9 mouse cellular contexts compared by ENCODE assay signal in genomic region chr4:108869730-108870374, GRCm38 (mm10). TPM values are rescaled to one million over a fixed set of nuclear protein-coding genes. Genes with fewer than 3 reads are reported as not detected.
A peak's percentile ranks its signal among the peaks of the same experiment; 100 is the strongest.
DNase-seq lines count a peak whose midpoint lies in the region; ATAC-seq and TF ChIP-seq lines count a peak whose summit lies in the region.
"Had no signal": no experiment of that assay in that cellular context is flagged by ENCODE, and none has a peak within 500 bp of the region (broad histone marks: within the 10 kb centered on the region; RNA-seq: fewer than 3 reads in every experiment).

No protein-coding gene starts in this region.

- no peak overlapping the region for H3K27ac ChIP-seq in forebrain, embryonic 10.5 days
- H3K27ac ChIP-seq in liver, postnatal 0 days (ENCODE audit: low read depth) = no peak overlapping the region
- H3K27ac ChIP-seq in thymus, adult 2 months (ENCODE audit: control insufficient read depth, insufficient read depth, low read length) = no peak overlapping the region
- H3K27ac ChIP-seq: lung, embryonic 15.5 days had no signal

- peak; percentile 92 for DNase-seq in ES-CJ7 (ENCODE audit: low read depth, low spot score)
- peak; percentile 90 for DNase-seq in c-Kit-positive CD71-negative TER-119-negative erythroid progenitor cells, embryonic 14.5 days (ENCODE audit: low read depth)
- DNase-seq in forebrain, embryonic 10.5 days (ENCODE audit: extremely low spot score, low spot score) = peak; percentile 72
- DNase-seq in heart, postnatal 25 days (ENCODE audit: low spot score) = peak; percentile 8
- peak; percentile 77 for DNase-seq in large intestine, adult 2 months (ENCODE audit: low read depth, low spot score)
- DNase-seq in liver, postnatal 0 days = peak; percentile 86
- peak; percentile 55 for DNase-seq in ovary, adult 18-20 months (ENCODE audit: low spot score)
- peak; percentile 75 for DNase-seq in thymus, adult 2 months

- no peak for TF ChIP-seq EP300 in liver, postnatal 0 days (IDR thresholded peaks at IDR 0.05; ENCODE audit: low read depth)

- no peak overlapping the region for H3K9ac ChIP-seq in liver, postnatal 0 days (replicated peaks)
- H3K9ac ChIP-seq: lung, embryonic 15.5 days had no signal

- no peaks in the 10 kb centered on the region for H3K36me3 ChIP-seq in forebrain, embryonic 10.5 days (replicated peaks)
- no peaks in the 10 kb centered on the region for H3K36me3 ChIP-seq in liver, postnatal 0 days (replicated peaks; ENCODE audit: insufficient read depth, low read length)
- no peaks in the 10 kb centered on the region for H3K36me3 ChIP-seq in thymus, adult 2 months (ENCODE audit: control insufficient read depth, insufficient read depth, low read length)

- 31% methylated on average over 10 of the region's 10 CpGs for WGBS in forebrain, embryonic 10.5 days
- WGBS in large intestine, adult 2 months = 40% methylated on average over 10 of the region's 10 CpGs
- WGBS in liver, postnatal 0 days (ENCODE audit: insufficient replicate concordance) = 32% methylated on average over 10 of the region's 10 CpGs
- 45% methylated on average over 10 of the region's 10 CpGs for WGBS in thymus, adult 2 months

- no peak for TF ChIP-seq POLR2A in thymus, adult 2 months (IDR thresholded peaks at IDR 0.05; ENCODE audit: control insufficient read depth, extremely low read depth, insufficient read depth, low read length, poor library complexity)

- peak; percentile 98 for TF ChIP-seq CTCF in liver, postnatal 0 days (IDR thresholded peaks at IDR 0.05; ENCODE audit: low read depth)
- TF ChIP-seq CTCF in thymus, adult 2 months (IDR thresholded peaks at IDR 0.05; ENCODE audit: borderline replicate concordance, control insufficient read depth, extremely low read depth, insufficient read depth, low read length, poor library complexity) = no peak

- H3K4me3 ChIP-seq in forebrain, embryonic 10.5 days = no peak overlapping the region
- H3K4me3 ChIP-seq in liver, postnatal 0 days (ENCODE audit: low read depth, low read length) = no peak overlapping the region
- H3K4me3 ChIP-seq in thymus, adult 2 months (ENCODE audit: control insufficient read depth, insufficient read depth, low read length) = no peak overlapping the region
- H3K4me3 ChIP-seq: lung, embryonic 15.5 days had no signal

- peak; percentile 71 for ATAC-seq in liver, postnatal 0 days

- no peaks in the 10 kb centered on the region for H3K4me1 ChIP-seq in forebrain, embryonic 10.5 days
- no peaks in the 10 kb centered on the region for H3K4me1 ChIP-seq in liver, postnatal 0 days (ENCODE audit: insufficient read depth)
- H3K4me1 ChIP-seq in thymus, adult 2 months (replicated peaks; ENCODE audit: control insufficient read depth, insufficient read depth, low read length) = no peaks in the 10 kb centered on the region
- H3K4me1 ChIP-seq: lung, embryonic 15.5 days had no signal

- intact Hi-C loops in heart, postnatal 25 days (cut with DNase I) = loop anchor here (1.0 to 5.0 kb wide), 3 partner anchors 106 to 295 kb away; no protein-coding TSS in a partner anchor

- H3K9me3 ChIP-seq in forebrain, embryonic 10.5 days = no peaks in the 10 kb centered on the region
- no peaks in the 10 kb centered on the region for H3K9me3 ChIP-seq in liver, postnatal 0 days (ENCODE audit: low read length)
- H3K9me3 ChIP-seq: lung, embryonic 15.5 days had no signal

- no peaks in the 10 kb centered on the region for H3K27me3 ChIP-seq in forebrain, embryonic 10.5 days (ENCODE audit: poor library complexity, severe bottlenecking)
- H3K27me3 ChIP-seq in liver, postnatal 0 days (ENCODE audit: insufficient read depth, low read length) = no peaks in the 10 kb centered on the region
- H3K27me3 ChIP-seq in thymus, adult 2 months (ENCODE audit: control insufficient read depth, insufficient read depth, low read length) = no peaks in the 10 kb centered on the region
- H3K27me3 ChIP-seq: lung, embryonic 15.5 days had no signal

- no peak overlapping the region for H3K4me2 ChIP-seq in liver, postnatal 0 days (ENCODE audit: low read depth, low read length)
- H3K4me2 ChIP-seq: lung, embryonic 15.5 days had no signal

RNA-seq across cellular contexts. Expression of gene Rab3b, which starts 9.0 kb away (rescaled TPM):
- 17.8 and 19.6 TPM in 2 replicates for polyA plus RNA-seq in forebrain, embryonic 10.5 days (2016; fragmentation: Nextera tagmentation; extraction: Ambion mirVana)
- total RNA-seq in heart, postnatal 25 days (2021) = under 1 TPM; 0.34 to 0.73 TPM
- polyA plus RNA-seq in large intestine, adult 2 months (2012; rRNA removed) = 6.2 and 9.2 TPM in 2 replicates
- polyA plus RNA-seq in liver, postnatal 0 days (2015; fragmentation: Nextera tagmentation; extraction: Ambion mirVana) = 3.9 and 4.3 TPM in 2 replicates
- 0.91 and 1.7 TPM in 2 replicates for polyA plus RNA-seq in thymus, adult 2 months (2012; rRNA removed)

RNA-seq across cellular contexts. Expression of gene A730015C16Rik, which starts 21.4 kb away (rescaled TPM):
- polyA plus RNA-seq in forebrain, embryonic 10.5 days (2016; fragmentation: Nextera tagmentation; extraction: Ambion mirVana) = 1.4 and 1.7 TPM in 2 replicates
- not detected for total RNA-seq in heart, postnatal 25 days (2021)
- not detected in 2 replicates for polyA plus RNA-seq in large intestine, adult 2 months (2012; rRNA removed)
- polyA plus RNA-seq in liver, postnatal 0 days (2015; fragmentation: Nextera tagmentation; extraction: Ambion mirVana) = 0.27 and 0.72 TPM in 2 replicates
- polyA plus RNA-seq in thymus, adult 2 months (2012; rRNA removed) = not detected in 2 replicates

RNA-seq across cellular contexts. Expression of gene Kti12, which starts 22.3 kb away (rescaled TPM):
- 64.1 and 65.3 TPM in 2 replicates for polyA plus RNA-seq in forebrain, embryonic 10.5 days (2016; fragmentation: Nextera tagmentation; extraction: Ambion mirVana)
- total RNA-seq in heart, postnatal 25 days (2021) = 10 to 100 TPM; 20.9 to 23.0 TPM
- polyA plus RNA-seq in large intestine, adult 2 months (2012; rRNA removed) = 27.7 and 32.5 TPM in 2 replicates
- 27.6 and 29.6 TPM in 2 replicates for polyA plus RNA-seq in liver, postnatal 0 days (2015; fragmentation: Nextera tagmentation; extraction: Ambion mirVana)
- 72.6 and 76.0 TPM in 2 replicates for polyA plus RNA-seq in thymus, adult 2 months (2012; rRNA removed)

RNA-seq across cellular contexts. Expression of gene Txndc12, which starts 35.5 kb away (rescaled TPM):
- 91.5 and 94.5 TPM in 2 replicates for polyA plus RNA-seq in forebrain, embryonic 10.5 days (2016; fragmentation: Nextera tagmentation; extraction: Ambion mirVana)
- 10 to 100 TPM; 31.2 to 35.1 TPM for total RNA-seq in heart, postnatal 25 days (2021)
- 18.0 and 19.2 TPM in 2 replicates for polyA plus RNA-seq in large intestine, adult 2 months (2012; rRNA removed)
- polyA plus RNA-seq in liver, postnatal 0 days (2015; fragmentation: Nextera tagmentation; extraction: Ambion mirVana) = 43.1 and 44.2 TPM in 2 replicates
- polyA plus RNA-seq in thymus, adult 2 months (2012; rRNA removed) = 14.7 and 15.5 TPM in 2 replicates

RNA-seq across cellular contexts. Expression of gene Btf3l4, which starts 36.4 kb away (rescaled TPM):
- 213 and 218 TPM in 2 replicates for polyA plus RNA-seq in forebrain, embryonic 10.5 days (2016; fragmentation: Nextera tagmentation; extraction: Ambion mirVana)
- total RNA-seq in heart, postnatal 25 days (2021) = 10 to 100 TPM; 76.4 to 78.0 TPM
- 5.1 and 6.4 TPM in 2 replicates for polyA plus RNA-seq in large intestine, adult 2 months (2012; rRNA removed)
- 56.9 and 64.1 TPM in 2 replicates for polyA plus RNA-seq in liver, postnatal 0 days (2015; fragmentation: Nextera tagmentation; extraction: Ambion mirVana)
- 19.3 and 24.3 TPM in 2 replicates for polyA plus RNA-seq in thymus, adult 2 months (2012; rRNA removed)

Comparison
In these comparisons a context has a peak if more than half of its experiments do, and no peak if none do; other contexts are left out.
1. DNase-seq: peak in every context shown above with its lines; median percentile 92 in ES-CJ7; 90 in c-Kit-positive CD71-negative TER-119-negative erythroid progenitor cells, embryonic 14.5 days; 86 in liver, postnatal 0 days; 77 in large intestine, adult 2 months; 75 in thymus, adult 2 months; 72 in forebrain, embryonic 10.5 days; 55 in ovary, adult 18-20 months; 8 in heart, postnatal 25 days.